Mouse (Mus musculus) thymus, adult 2 months (tissue): ENCODE data around the gene Ccr7.

Experiments used
- CTCF ChIP-seq: fragments of 200-500 bp; IDR thresholded peaks from 2 replicates; pipeline ENCODE4 v1.5.1; 2012; ENCODE audit warnings: mild to moderate bottlenecking, control low read depth, low read length, moderate library complexity, borderline replicate concordance; ENCODE audit not compliant: control insufficient read depth, poor library complexity, insufficient read depth; ENCODE audit errors: extremely low read depth
- POLR2A ChIP-seq: fragments of 200-500 bp; IDR thresholded peaks from 2 replicates; pipeline ENCODE4 v1.6.1; 2012; ENCODE audit warnings: mild to moderate bottlenecking, low read length, control low read depth, moderate library complexity; ENCODE audit not compliant: control insufficient read depth, poor library complexity, insufficient read depth; ENCODE audit errors: extremely low read depth

DNA sequence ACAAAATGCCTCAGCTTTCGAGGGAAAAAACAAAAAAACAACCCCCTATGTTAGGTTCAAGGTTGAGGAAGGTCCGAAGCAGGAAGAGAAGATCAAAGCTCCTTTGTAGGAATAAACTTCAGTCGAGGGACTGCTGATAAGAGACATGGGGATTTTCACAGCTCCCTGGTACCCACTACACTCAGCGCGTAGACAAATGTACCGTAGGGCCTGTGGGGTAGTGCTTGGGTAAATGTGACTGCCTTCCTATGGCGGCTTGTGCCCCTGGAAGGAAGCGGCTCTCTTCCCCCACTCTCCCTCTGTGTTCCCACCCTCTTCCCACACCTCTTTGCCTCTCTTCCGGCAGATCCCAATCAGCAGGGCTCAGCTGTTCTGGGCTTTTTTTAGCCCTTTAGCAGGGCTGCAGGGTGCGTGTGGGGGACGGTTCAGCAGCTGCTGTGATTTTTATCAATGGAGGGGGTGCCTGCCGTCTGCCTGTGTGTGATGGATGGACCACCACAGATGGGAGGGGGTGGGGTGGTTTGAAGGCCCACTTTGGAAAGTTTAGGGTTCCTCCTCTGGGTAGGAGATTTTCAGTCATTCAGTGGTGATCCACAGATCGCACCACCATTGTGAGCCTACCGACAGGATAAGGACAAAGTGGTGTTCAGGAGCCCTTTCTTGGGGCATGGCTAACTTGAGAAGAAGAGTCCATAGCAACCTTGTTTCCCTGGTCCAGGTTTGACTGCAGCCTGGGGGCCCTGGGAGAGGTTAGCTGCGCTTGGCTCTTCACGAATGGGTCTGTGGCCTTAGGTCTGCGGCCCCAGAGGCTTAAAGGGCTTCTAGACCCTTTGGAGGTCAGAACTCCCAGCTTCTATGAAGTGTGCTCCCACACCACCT, 7.6 kb downstream of the Ccr7 start:
- TF ChIP-seq CTCF (no peak), POLR2A (no peak)
